Mouse (Mus musculus): ENCODE measurements around the gene Synj2. TPM values are rescaled to one million over a fixed set of nuclear protein-coding genes. Genes with fewer than 3 reads are reported as not detected.

Gene Synj2
- polyA plus RNA-seq, 1 experiment from 2014 or later, result 3.5 TPM

GRCm38 (mm10) chr17:6062793-6063192, 121.7 kb downstream of the Synj2 start:
- H3K36me3 ChIP-seq (ENCODE audit: control insufficient read depth, insufficient read depth, low read length), result 0 out of 2 replicates have a peak, but pooled peaks cover 10% of the 10 kb centered on the region
- WGBS, result 88% methylated on average over 8 of the region's 8 CpGs

GRCm38 (mm10) chr17:6063532-6063931, 122.5 kb downstream of the Synj2 start:
- Histone ChIP-seq H3K4me3 (ENCODE audit: low read length) (no peak overlapping the region), H3K9ac (ENCODE audit: low read depth, low read length) (no peak overlapping the region), H3K27ac (ENCODE audit: low read length) (no peak overlapping the region), H3K9me3 (ENCODE audit: control insufficient read depth, low read length) (no peaks in the 10 kb centered on the region), H3K27me3 (replicated peaks; ENCODE audit: control insufficient read depth, insufficient read depth, low read length) (no peaks in the 10 kb centered on the region), H3K36me3 (ENCODE audit: control insufficient read depth, insufficient read depth, low read length) (0 out of 2 replicates have a peak, but pooled peaks cover 10% of the 10 kb centered on the region), H3K4me2 (ENCODE audit: low read depth, low read length) (no peak overlapping the region), H3K4me1 (ENCODE audit: control insufficient read depth, insufficient read depth, low read length) (no peaks in the 10 kb centered on the region)
- 89% methylated on average over 5 of the region's 5 CpGs for WGBS
- no peak for ATAC-seq

More at GRCm38 (mm10) chr17:6062793-6063192, 121.7 kb downstream of the Synj2 start:
- Histone ChIP-seq H3K9ac (ENCODE audit: low read depth, low read length) (no peak overlapping the region), H3K9me3 (ENCODE audit: control insufficient read depth, low read length) (no peaks in the 10 kb centered on the region), H3K27ac (ENCODE audit: low read length) (no peak overlapping the region), H3K4me2 (ENCODE audit: low read depth, low read length) (no peak overlapping the region), H3K4me3 (ENCODE audit: low read length) (no peak overlapping the region), H3K27me3 (replicated peaks; ENCODE audit: control insufficient read depth, insufficient read depth, low read length) (no peaks in the 10 kb centered on the region), H3K4me1 (ENCODE audit: control insufficient read depth, insufficient read depth, low read length) (no peaks in the 10 kb centered on the region)
- ATAC-seq, result no peak

GRCm38 (mm10) chr17:6066021-6066420, 124.9 kb downstream of the Synj2 start:
- Histone ChIP-seq H3K9me3 (ENCODE audit: control insufficient read depth, low read length) (no peaks in the 10 kb centered on the region), H3K4me1 (ENCODE audit: control insufficient read depth, insufficient read depth, low read length) (no peaks in the 10 kb centered on the region), H3K4me3 (ENCODE audit: low read length) (no peak overlapping the region), H3K27me3 (replicated peaks; ENCODE audit: control insufficient read depth, insufficient read depth, low read length) (no peaks in the 10 kb centered on the region), H3K4me2 (ENCODE audit: low read depth, low read length) (no peak overlapping the region), H3K9ac (ENCODE audit: low read depth, low read length) (no peak overlapping the region), H3K27ac (ENCODE audit: low read length) (no peak overlapping the region), H3K36me3 (ENCODE audit: control insufficient read depth, insufficient read depth, low read length) (0 out of 2 replicates have a peak, but pooled peaks cover 15% of the 10 kb centered on the region)
- 95% methylated on average over 2 of the region's 2 CpGs for WGBS
- no peak for ATAC-seq

GRCm38 (mm10) chr17:6067613-6068012, 126.5 kb downstream of the Synj2 start:
- H3K9ac ChIP-seq (ENCODE audit: low read depth, low read length), result no peak overlapping the region
- H3K4me3 ChIP-seq (ENCODE audit: low read length), result no peak overlapping the region
- no peak overlapping the region for H3K27ac ChIP-seq (ENCODE audit: low read length)
- H3K9me3 ChIP-seq (ENCODE audit: control insufficient read depth, low read length), result no peaks in the 10 kb centered on the region
- H3K4me2 ChIP-seq (ENCODE audit: low read depth, low read length), result no peak overlapping the region
- no peaks in the 10 kb centered on the region for H3K27me3 ChIP-seq (replicated peaks; ENCODE audit: control insufficient read depth, insufficient read depth, low read length)
- 95% methylated on average over 7 of the region's 7 CpGs for WGBS
- no peaks in the 10 kb centered on the region for H3K4me1 ChIP-seq (ENCODE audit: control insufficient read depth, insufficient read depth, low read length)
- H3K36me3 ChIP-seq (ENCODE audit: control insufficient read depth, insufficient read depth, low read length), result 0 out of 2 replicates have a peak, but pooled peaks cover 15% of the 10 kb centered on the region
- no peak for ATAC-seq

GRCm38 (mm10) chr17:6069866-6070265, 128.8 kb downstream of the Synj2 start:
- Histone ChIP-seq H3K27me3 (replicated peaks; ENCODE audit: control insufficient read depth, insufficient read depth, low read length) (no peaks in the 10 kb centered on the region), H3K9ac (ENCODE audit: low read depth, low read length) (no peak overlapping the region), H3K36me3 (ENCODE audit: control insufficient read depth, insufficient read depth, low read length) (0 out of 2 replicates have a peak, but pooled peaks cover 15% of the 10 kb centered on the region), H3K4me2 (ENCODE audit: low read depth, low read length) (no peak overlapping the region), H3K27ac (ENCODE audit: low read length) (no peak overlapping the region), H3K4me3 (ENCODE audit: low read length) (no peak overlapping the region), H3K9me3 (ENCODE audit: control insufficient read depth, low read length) (no peaks in the 10 kb centered on the region), H3K4me1 (ENCODE audit: control insufficient read depth, insufficient read depth, low read length) (peaks cover 5% of the 10 kb centered on the region; the same call in 1 of the 2 replicates)
- 89% methylated on average over 6 of the region's 6 CpGs for WGBS
- no peak for ATAC-seq

GRCm38 (mm10) chr17:6073405-6073804, 132.3 kb downstream of the Synj2 start:
- Histone ChIP-seq H3K36me3 (ENCODE audit: control insufficient read depth, insufficient read depth, low read length) (0 out of 2 replicates have a peak, but pooled peaks cover 6% of the 10 kb centered on the region), H3K27ac (ENCODE audit: low read length) (no peak overlapping the region), H3K4me1 (ENCODE audit: control insufficient read depth, insufficient read depth, low read length) (peaks cover 5% of the 10 kb centered on the region; the same call in 1 of the 2 replicates), H3K27me3 (replicated peaks; ENCODE audit: control insufficient read depth, insufficient read depth, low read length) (no peaks in the 10 kb centered on the region), H3K9ac (ENCODE audit: low read depth, low read length) (no peak overlapping the region), H3K9me3 (ENCODE audit: control insufficient read depth, low read length) (no peaks in the 10 kb centered on the region), H3K4me2 (ENCODE audit: low read depth, low read length) (no peak overlapping the region), H3K4me3 (ENCODE audit: low read length) (no peak overlapping the region)
- 38% methylated on average over 7 of the region's 7 CpGs for WGBS
- ATAC-seq, result peak; percentile 66

GRCm38 (mm10) chr17:6079287-6080122, 138.4 kb downstream of the Synj2 start, which contains the start of the genes Serac1 and Gtf2h5:
Gene Serac1 (minus strand): TSS chr17:6079741.
Gene Gtf2h5 (plus strand): TSS chr17:6079786.
- H3K9ac ChIP-seq (ENCODE audit: low read depth, low read length), result peak within 1 kb of the TSS; percentile 91
- H3K27me3 ChIP-seq (replicated peaks; ENCODE audit: control insufficient read depth, insufficient read depth, low read length), result no peaks in the 10 kb centered on the region
- no peaks in the 10 kb centered on the region for H3K9me3 ChIP-seq (ENCODE audit: control insufficient read depth, low read length)
- peak; percentile 99 for ATAC-seq
- 0 out of 2 replicates have a peak, but pooled peaks cover 6% of the 10 kb centered on the region for H3K36me3 ChIP-seq (ENCODE audit: control insufficient read depth, insufficient read depth, low read length)
- peak within 1 kb of the TSS; percentile 87 for H3K4me3 ChIP-seq (ENCODE audit: low read length)
- H3K4me1 ChIP-seq (ENCODE audit: control insufficient read depth, insufficient read depth, low read length), result no peaks in the 10 kb centered on the region
- under 1% methylated on average over 69 of the region's 70 CpGs for WGBS
- H3K27ac ChIP-seq (ENCODE audit: low read length), result peak within 1 kb of the TSS; percentile 92
- H3K4me2 ChIP-seq (ENCODE audit: low read depth, low read length), result peak within 1 kb of the TSS; percentile 77

GRCm38 (mm10) chr17:6083323-6083890, 142.3 kb downstream of the Synj2 start:
- Histone ChIP-seq H3K9ac (ENCODE audit: low read depth, low read length) (no peak overlapping the region), H3K4me3 (ENCODE audit: low read length) (no peak overlapping the region), H3K27ac (ENCODE audit: low read length) (no peak overlapping the region), H3K9me3 (ENCODE audit: control insufficient read depth, low read length) (no peaks in the 10 kb centered on the region), H3K4me2 (ENCODE audit: low read depth, low read length) (no peak overlapping the region), H3K4me1 (ENCODE audit: control insufficient read depth, insufficient read depth, low read length) (no peaks in the 10 kb centered on the region), H3K36me3 (ENCODE audit: control insufficient read depth, insufficient read depth, low read length) (0 out of 2 replicates have a peak, but pooled peaks cover 7% of the 10 kb centered on the region), H3K27me3 (replicated peaks; ENCODE audit: control insufficient read depth, insufficient read depth, low read length) (no peaks in the 10 kb centered on the region)
- WGBS, result 91% methylated on average over 5 of the region's 5 CpGs
- no peak for ATAC-seq

GRCm38 (mm10) chr17:6091604-6092003, 150.5 kb downstream of the Synj2 start:
- Histone ChIP-seq H3K9ac (ENCODE audit: low read depth, low read length) (no peak overlapping the region), H3K4me2 (ENCODE audit: low read depth, low read length) (no peak overlapping the region), H3K9me3 (ENCODE audit: control insufficient read depth, low read length) (no peaks in the 10 kb centered on the region), H3K36me3 (ENCODE audit: control insufficient read depth, insufficient read depth, low read length) (no peaks in the 10 kb centered on the region), H3K27me3 (replicated peaks; ENCODE audit: control insufficient read depth, insufficient read depth, low read length) (no peaks in the 10 kb centered on the region), H3K4me1 (ENCODE audit: control insufficient read depth, insufficient read depth, low read length) (no peaks in the 10 kb centered on the region), H3K27ac (ENCODE audit: low read length) (no peak overlapping the region), H3K4me3 (ENCODE audit: low read length) (no peak overlapping the region)
- ATAC-seq, result no peak
- WGBS, result 85% methylated on average over 6 of the region's 6 CpGs
